Mouse (Mus musculus): ENCODE results near the gene A930002H24Rik. TPM values are rescaled to one million over a fixed set of nuclear protein-coding genes. Genes with fewer than 3 reads are reported as not detected.

A930002H24Rik gene
- 1 to 10 TPM in 1 of 2 experiments, not detected in 1; 1.3 TPM for total RNA-seq (2023)

DNA sequence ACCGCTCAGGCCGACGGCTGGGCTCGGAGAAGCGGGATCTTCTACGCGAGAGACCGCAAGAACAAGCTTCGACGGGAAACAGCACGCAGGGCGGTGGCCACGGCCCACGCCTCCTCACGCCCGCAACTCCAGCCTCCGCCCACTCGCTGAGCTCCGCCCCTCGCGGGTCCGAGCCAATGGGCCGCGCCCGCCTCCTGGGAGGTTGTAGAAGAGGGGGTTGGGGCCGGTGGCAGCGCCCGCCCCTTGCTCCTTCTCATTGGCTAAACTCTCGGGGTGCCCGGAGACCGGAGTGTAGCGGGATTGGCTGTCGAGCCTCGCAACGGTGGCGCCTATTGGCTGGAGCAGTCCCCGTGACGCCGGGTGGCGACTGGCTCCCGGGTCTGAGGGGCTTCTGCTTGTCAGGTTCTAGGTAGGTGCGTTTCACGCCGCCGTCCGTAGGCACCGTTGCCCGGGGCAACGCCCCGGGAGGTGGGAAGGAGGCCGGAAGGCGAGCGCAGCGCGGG, at the start of gene A930002H24Rik:
A930002H24Rik (minus strand) TSS at position 145 of the 503 bp plus-strand sequence.

DNA sequence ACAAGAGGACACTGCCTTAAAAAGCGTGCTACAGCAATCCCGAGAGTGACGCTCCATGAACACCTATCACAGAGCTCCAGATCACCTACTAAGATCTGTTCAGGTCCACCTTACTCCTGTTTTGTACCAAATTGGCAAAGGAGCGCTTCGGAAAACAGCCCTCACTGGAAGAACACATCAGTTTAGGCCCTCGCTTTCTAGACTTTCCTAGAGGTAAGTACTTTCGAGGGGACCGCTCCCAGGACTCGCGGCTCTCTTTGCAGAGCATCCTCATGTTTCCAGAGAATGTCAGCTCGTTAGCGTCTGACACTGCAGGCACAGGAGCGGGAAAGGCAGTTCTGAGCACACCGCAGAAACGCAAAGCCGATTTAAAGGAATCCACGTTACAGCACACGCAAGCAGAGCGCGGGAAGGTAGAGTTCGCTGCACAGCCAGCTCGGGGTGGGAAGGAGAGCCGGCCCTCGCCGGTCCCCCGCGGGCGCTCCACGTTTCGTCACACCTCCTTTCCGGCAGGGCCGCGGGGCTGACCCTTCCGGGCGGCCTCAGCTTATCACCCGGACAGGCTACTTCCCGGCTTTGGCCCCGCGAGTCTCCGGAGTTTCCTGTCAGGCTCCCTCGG, 470 bp downstream of the A930002H24Rik start, which contains the start of gene Fer:
Fer (plus strand) TSS at position 51 of the 619 bp plus-strand sequence.

Other genes starting within 250 kb of the A930002H24Rik start
- gene Fer, start 729 bp downstream of the A930002H24Rik start, total RNA-seq (2023), result 10 to 100 TPM in 1 of 2 experiments, 1 to 10 TPM in 1; 8.8 to 10.7 TPM

All from neutrophil, adult 83 days (primary cell).